30 mouse cellular contexts compared by ENCODE assay signal in genomic region chr9:62325965-62326364, GRCm38 (mm10). TPM values are rescaled to one million over a fixed set of nuclear protein-coding genes. Genes with fewer than 3 reads are reported as not detected.
DNase-seq lines count a peak whose midpoint lies in the region; ATAC-seq and TF ChIP-seq lines count a peak whose summit lies in the region.
"Had no signal": no experiment of that assay in that cellular context is flagged by ENCODE, and none has a peak within 500 bp of the region (broad histone marks: within the 10 kb centered on the region; RNA-seq: fewer than 3 reads in every experiment).

No protein-coding gene starts in this region.

- intact Hi-C loops in left cerebral cortex, adult 2 months (cut with DNase I) = no loop called here

- H3K9me3 ChIP-seq in forebrain, postnatal 0 days (ENCODE audit: low read length) = no peaks in the 10 kb centered on the region
- H3K9me3 ChIP-seq in forebrain, embryonic 13.5 days (replicated peaks) = peaks cover 2% of the 10 kb centered on the region
- H3K9me3 ChIP-seq: embryonic facial prominence, embryonic 15.5 days; neural tube, embryonic 12.5 days had no signal

- WGBS in forebrain, postnatal 0 days = 73% methylated on average over 3 of the region's 3 CpGs
- 68% methylated on average over 3 of the region's 3 CpGs for WGBS in forebrain, embryonic 13.5 days

- TF ChIP-seq CTCF in forebrain, postnatal 0 days (IDR thresholded peaks at IDR 0.05; ENCODE audit: low read depth) = peak; percentile 6; the same call in 1 of the 2 replicates
- peak; percentile 51 for TF ChIP-seq CTCF in layer of hippocampus, adult 2 months (conservative IDR thresholded peaks at IDR 0.05)
- TF ChIP-seq CTCF in left cerebral cortex, adult 2 months (IDR thresholded peaks at IDR 0.05) = no peak; the same call in 1 of the 2 replicates

- H3K36me3 ChIP-seq in forebrain, postnatal 0 days (ENCODE audit: insufficient read depth) = no peaks in the 10 kb centered on the region
- no peaks in the 10 kb centered on the region for H3K36me3 ChIP-seq in forebrain, embryonic 13.5 days (ENCODE audit: poor library complexity, severe bottlenecking)
- H3K36me3 ChIP-seq: embryonic facial prominence, embryonic 15.5 days; forebrain, embryonic 10.5 days; heart, embryonic 15.5 days; hindbrain, embryonic 10.5 days; midbrain, embryonic 10.5 days; neural tube, embryonic 12.5 days had no signal

- H3K4me1 ChIP-seq in forebrain, postnatal 0 days (ENCODE audit: insufficient read depth) = no peaks in the 10 kb centered on the region
- H3K4me1 ChIP-seq in forebrain, embryonic 13.5 days = 0 out of 2 replicates have a peak, but pooled peaks cover 3% of the 10 kb centered on the region
- H3K4me1 ChIP-seq: embryonic facial prominence, embryonic 15.5 days; heart, embryonic 15.5 days; hindbrain, embryonic 10.5 days; midbrain, embryonic 10.5 days; neural tube, embryonic 12.5 days had no signal

- no peak overlapping the region for H3K9ac ChIP-seq in forebrain, postnatal 0 days
- H3K9ac ChIP-seq in forebrain, embryonic 13.5 days = no peak overlapping the region
- H3K9ac ChIP-seq: embryonic facial prominence, embryonic 15.5 days; heart, embryonic 15.5 days; neural tube, embryonic 12.5 days had no signal

- H3K4me2 ChIP-seq in forebrain, postnatal 0 days (ENCODE audit: low read depth) = no peak overlapping the region
- no peak overlapping the region for H3K4me2 ChIP-seq in forebrain, embryonic 13.5 days
- H3K4me2 ChIP-seq: embryonic facial prominence, embryonic 15.5 days; heart, embryonic 15.5 days; neural tube, embryonic 12.5 days had no signal

- no peak for ATAC-seq in forebrain, postnatal 0 days
- ATAC-seq in forebrain, embryonic 13.5 days = no peak
- ATAC-seq: inflammation-experienced regulatory T-cells, adult 6 months had no signal

- H3K27ac ChIP-seq in forebrain, postnatal 0 days (ENCODE audit: low read depth, low read length) = no peak overlapping the region
- no peak overlapping the region for H3K27ac ChIP-seq in forebrain, embryonic 13.5 days
- no peak overlapping the region for H3K27ac ChIP-seq in layer of hippocampus, adult 2 months
- no peak overlapping the region for H3K27ac ChIP-seq in left cerebral cortex, adult 2 months
- H3K27ac ChIP-seq: embryonic facial prominence, embryonic 15.5 days; forebrain, embryonic 10.5 days; heart, embryonic 15.5 days; hindbrain, embryonic 10.5 days; midbrain, embryonic 10.5 days; neural tube, embryonic 12.5 days had no signal

- H3K4me3 ChIP-seq in forebrain, postnatal 0 days (ENCODE audit: low read depth, low read length) = no peak overlapping the region
- no peak overlapping the region for H3K4me3 ChIP-seq in forebrain, embryonic 13.5 days
- no peak overlapping the region for H3K4me3 ChIP-seq in layer of hippocampus, adult 2 months
- H3K4me3 ChIP-seq in left cerebral cortex, adult 2 months = no peak overlapping the region
- H3K4me3 ChIP-seq: embryonic facial prominence, embryonic 15.5 days; forebrain, embryonic 10.5 days; heart, embryonic 15.5 days; hindbrain, embryonic 10.5 days; midbrain, embryonic 10.5 days; neural tube, embryonic 12.5 days had no signal

- DNase-seq in forebrain, postnatal 0 days = no peak
- DNase-seq in layer of hippocampus, adult 2 months (ENCODE audit: low spot score in 2 of 2) = no peak
- DNase-seq in layer of hippocampus, postnatal 25 days (ENCODE audit: extremely low spot score in 1 of 2, low spot score in 1 of 2) = no peak
- peak; percentile 39 for DNase-seq in A20 (ENCODE audit: low read depth, low spot score)
- DNase-seq in R1 (ENCODE audit: low read depth, low spot score) = peak; percentile 41
- no peak for DNase-seq in left cerebral cortex, adult 2 months (ENCODE audit: extremely low spot score in 1 of 2, low spot score in 2 of 2)
- no peak for DNase-seq in right cerebral cortex, adult 18-20 months
- DNase-seq: adrenal gland, postnatal 36 days; cerebellum, adult 18-20 months; cerebellum, postnatal 25 days; embryo, embryonic 11 days; layer of hippocampus, postnatal 36 days; lung, adult 18-20 months; lung, postnatal 4 days had no signal

- H3K27me3 ChIP-seq in forebrain, postnatal 0 days (ENCODE audit: insufficient read depth, low read length) = no peaks in the 10 kb centered on the region
- no peaks in the 10 kb centered on the region for H3K27me3 ChIP-seq in forebrain, embryonic 13.5 days
- H3K27me3 ChIP-seq: embryonic facial prominence, embryonic 15.5 days; heart, embryonic 15.5 days; neural tube, embryonic 12.5 days had no signal

RNA-seq across cellular contexts. Expression of gene Anp32a, which starts 15.1 kb away (rescaled TPM):
- 130 and 140 TPM in 2 replicates for total RNA-seq in forebrain, postnatal 0 days (2014; rRNA removed)
- polyA plus RNA-seq in forebrain, postnatal 0 days (2015; fragmentation: Nextera tagmentation; extraction: Ambion mirVana) = 96.1 and 110 TPM in 2 replicates
- polyA plus RNA-seq in forebrain, embryonic 13.5 days (2015; fragmentation: Nextera tagmentation; extraction: Ambion mirVana) = 254 and 256 TPM in 2 replicates
- 100 to 1,000 TPM; 350 to 351 TPM for total RNA-seq in layer of hippocampus, adult 2 months (2021)
- total RNA-seq in layer of hippocampus, postnatal 25 days (2021) = 100 to 1,000 TPM; 285 to 296 TPM
- total RNA-seq in left cerebral cortex, adult 2 months (2021) = 100 to 1,000 TPM; 278 to 279 TPM

RNA-seq across cellular contexts. Expression of gene Spesp1, which starts 44.0 kb away (rescaled TPM):
- total RNA-seq in forebrain, postnatal 0 days (2014; rRNA removed) = 0.19 TPM in 1 of 2 replicates, not detected in the other
- polyA plus RNA-seq in forebrain, postnatal 0 days (2015; fragmentation: Nextera tagmentation; extraction: Ambion mirVana) = not detected in 2 replicates
- polyA plus RNA-seq in forebrain, embryonic 13.5 days (2015; fragmentation: Nextera tagmentation; extraction: Ambion mirVana) = not detected in 2 replicates
- total RNA-seq in layer of hippocampus, adult 2 months (2021) = under 1 TPM; 0.22 to 0.31 TPM
- total RNA-seq in layer of hippocampus, postnatal 25 days (2021) = under 1 TPM; 0.16 to 0.17 TPM
- total RNA-seq in left cerebral cortex, adult 2 months (2021) = under 1 TPM in 1 of 2 experiments, not detected in 1; 0.14 TPM
- total RNA-seq: adrenal gland, postnatal 36 days; gastrocnemius, adult 8-10 months; heart, adult 8-10 months; left cerebral cortex, postnatal 25 days; monocyte, adult 5-6 weeks had no signal
- polyA plus RNA-seq: embryonic facial prominence, embryonic 15.5 days; heart, embryonic 15.5 days; hindbrain, embryonic 10.5 days; inflammation-experienced regulatory T-cells, adult 6 months; kidney, embryonic 14.5 days; limb, embryonic 14.5 days; midbrain, embryonic 10.5 days; neural tube, embryonic 12.5 days; small intestine, adult 2 months; stomach, embryonic 14.5 days had no signal

Comparison
In these comparisons a context has a peak if more than half of its experiments do, and no peak if none do; other contexts are left out.
1. DNase-seq: peak in A20 (single experiment) and R1 (single experiment); none in forebrain, postnatal 0 days (single experiment), layer of hippocampus, adult 2 months (0 of 2), layer of hippocampus, postnatal 25 days (0 of 2), left cerebral cortex, adult 2 months (0 of 2) and right cerebral cortex, adult 18-20 months (single experiment).